Mouse (Mus musculus): Measurements from ENCODE around the gene Mfap1b.
"Not testable (repeated sequence)": the region's sequence is repeated elsewhere in the genome, so short reads cannot be mapped to it uniquely, and the experiment has no call there.

DNA sequence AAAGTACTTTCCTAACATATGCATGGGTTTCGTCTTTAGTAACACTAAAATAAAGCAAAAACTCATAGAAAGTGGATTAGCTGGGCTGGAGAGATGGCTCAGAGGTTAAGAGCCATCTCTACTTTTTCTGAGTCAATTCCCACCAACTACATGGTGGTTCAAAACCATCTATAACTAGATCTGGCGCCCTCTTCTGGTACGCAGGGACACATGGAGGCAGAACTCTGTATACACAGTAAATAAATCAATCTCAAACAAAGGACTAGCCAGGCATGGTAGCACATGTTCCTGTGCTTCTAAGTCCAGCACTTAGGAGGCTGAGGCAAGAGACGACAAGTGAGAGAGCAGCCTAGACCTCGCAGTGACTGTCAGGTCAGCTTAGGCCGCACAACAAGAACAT lies 4.9 kb downstream of the Mfap1b start:
- TF ChIP-seq ZC3H11A (IDR thresholded peaks at IDR 0.05; ENCODE audit: borderline replicate concordance, low read depth, low read length); HCFC1 (IDR thresholded peaks at IDR 0.05; ENCODE audit: borderline replicate concordance, insufficient read depth, low read length): not testable (repeated sequence)
